Mouse (Mus musculus) activated CD4-positive, CD25-positive, alpha-beta regulatory T cell, adult 4 months (primary cell): ENCODE results near the gene Vmn1r48. TPM values are rescaled to one million over a fixed set of nuclear protein-coding genes. Genes with fewer than 3 reads are reported as not detected.
"Not testable (repeated sequence)": the region's sequence is repeated elsewhere in the genome, so short reads cannot be mapped to it uniquely, and the experiment has no call there.

Experiments
- ATAC-seq: one replicate; pipeline ENCODE4 v1.8.0; 2017
- polyA plus RNA-seq, 2 experiments: library from polyadenylated mRNA; unstranded; fragments of 100-300 nt; shearing (Covaris generic); gene quantifications; one replicate each; pipeline ENCODE4 v1.2.1; 2017

The Vmn1r48 gene
- not detected for polyA plus RNA-seq

DNA sequence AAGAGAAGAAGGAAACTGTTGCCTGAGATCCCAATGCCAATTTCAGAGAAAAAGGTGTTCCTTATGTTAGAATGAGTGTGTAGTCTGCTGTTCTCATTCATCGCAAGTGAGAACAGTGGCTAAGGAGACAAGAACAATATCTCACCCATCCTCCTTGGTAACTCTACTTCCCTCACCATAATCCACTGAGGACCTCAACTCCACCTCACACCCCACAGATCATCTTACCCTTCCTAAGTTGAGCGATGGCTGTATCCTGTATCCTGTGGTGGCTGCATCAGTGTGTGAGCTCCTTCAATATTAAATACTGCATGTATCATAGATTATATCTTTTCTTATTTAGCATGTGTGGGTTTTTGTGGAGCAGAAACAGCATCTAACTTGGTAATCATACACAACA, at the start of gene Vmn1r48:
Gene Vmn1r48 (minus strand): TSS at position 101 of the 400 bp plus-strand sequence.
- ATAC-seq: not testable (repeated sequence)

- ATAC-seq: no peak
Measured at GRCm38 (mm10) chr6:90078406-90078805, 41.8 kb upstream of the Vmn1r48 start, which contains the start of gene Vmn1r49. TSS of gene Vmn1r49 (minus strand) at chr6:90078506.

DNA sequence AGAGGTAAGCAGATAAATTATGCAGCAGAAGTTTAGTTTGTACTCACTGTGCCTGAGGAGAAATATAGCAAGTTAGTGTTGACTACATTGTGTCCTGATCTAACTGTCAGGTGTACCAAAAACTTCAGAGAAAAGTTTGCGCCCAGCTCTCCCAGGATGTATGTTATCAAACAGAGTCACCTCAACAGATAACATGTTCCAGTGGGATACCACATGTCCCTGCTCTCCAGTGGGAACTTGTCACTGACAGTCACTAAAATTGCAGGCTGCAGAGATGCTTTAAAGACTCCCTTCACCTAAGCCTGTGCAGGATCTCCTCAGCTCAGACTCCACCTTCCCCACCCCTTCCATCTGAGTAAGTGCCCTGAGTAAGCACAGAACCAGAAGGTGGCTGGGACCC, 20.8 kb downstream of the Vmn1r48 start, which contains the start of gene Vmn1r47:
Gene Vmn1r47 (plus strand): TSS at position 301 of the 400 bp plus-strand sequence.
- not testable (repeated sequence) for ATAC-seq

DNA sequence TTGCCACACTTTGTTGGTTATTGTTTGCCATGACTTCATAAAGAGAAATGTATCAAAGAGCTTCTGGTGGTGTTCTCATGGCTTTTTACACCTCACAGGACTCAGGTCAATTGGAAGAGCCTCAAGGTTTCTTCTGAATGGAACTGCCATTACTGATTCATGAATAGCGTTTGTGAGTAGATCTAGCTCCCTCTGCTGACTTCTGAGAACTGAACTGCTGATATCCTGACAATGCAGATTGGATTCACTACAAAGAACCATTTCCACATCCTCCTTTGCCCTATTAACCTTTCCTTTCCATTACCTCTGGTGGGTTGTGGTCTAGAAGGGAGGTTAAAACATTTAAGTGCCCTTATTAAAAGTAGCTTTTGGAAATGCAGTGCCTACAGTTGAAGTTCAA, 50.7 kb downstream of the Vmn1r48 start:
- no peak for ATAC-seq

Other genes starting within 250 kb of the Vmn1r48 start
- gene Vmn1r42, start 160.4 kb downstream of the Vmn1r48 start, polyA plus RNA-seq: not detected
- not detected for gene Vmn1r43, start 160.4 kb downstream of the Vmn1r48 start, polyA plus RNA-seq
- not detected for gene Vmn1r44, start 153.2 kb downstream of the Vmn1r48 start, polyA plus RNA-seq
- gene Vmn1r45, start 96.2 kb downstream of the Vmn1r48 start, polyA plus RNA-seq: not detected
- gene Vmn1r46, start 67.5 kb downstream of the Vmn1r48 start, polyA plus RNA-seq: under 1 TPM in 1 of 2 experiments, not detected in 1; 0.12 TPM
- not detected for gene Vmn1r47, start 20.7 kb downstream of the Vmn1r48 start, polyA plus RNA-seq
- not detected for gene Vmn1r49, start 41.7 kb upstream of the Vmn1r48 start, polyA plus RNA-seq
- gene Vmn1r50, start 64.6 kb upstream of the Vmn1r48 start, polyA plus RNA-seq: not detected
- gene Vmn1r51, start 85.8 kb upstream of the Vmn1r48 start, polyA plus RNA-seq: not detected
- not detected for gene Vmn1r52, start 138.0 kb upstream of the Vmn1r48 start, polyA plus RNA-seq
- not detected for gene V1ra8, start 166.0 kb upstream of the Vmn1r48 start, polyA plus RNA-seq
- gene Vmn1r53, start 187.6 kb upstream of the Vmn1r48 start, polyA plus RNA-seq: not detected
- gene Vmn1r54, start 209.5 kb upstream of the Vmn1r48 start, polyA plus RNA-seq: under 1 TPM in 1 of 2 experiments, not detected in 1; 0.17 TPM